20 mouse cellular contexts compared by ENCODE assay signal in the genomic region with DNA sequence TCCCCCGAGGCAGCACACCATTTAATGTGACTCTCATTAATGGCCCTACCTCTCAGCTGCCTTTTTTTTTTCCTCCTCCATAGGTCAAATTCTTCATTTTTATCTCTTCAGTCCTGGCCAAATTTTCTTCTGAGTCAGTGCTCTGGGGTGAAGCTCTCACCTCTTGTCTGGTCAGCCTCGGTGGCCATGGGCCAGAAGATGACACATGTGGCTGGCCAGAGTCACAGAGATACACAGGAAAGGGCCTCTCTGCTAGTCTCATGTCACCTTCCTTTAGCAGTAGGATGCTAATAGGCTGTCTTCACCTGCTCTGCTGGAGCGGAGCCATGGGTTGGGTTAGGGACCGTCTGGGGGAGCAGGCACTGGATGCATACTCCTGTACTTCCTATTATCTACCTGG. TPM values are rescaled to one million over a fixed set of nuclear protein-coding genes. Genes with fewer than 3 reads are reported as not detected.
"Had no signal": no experiment of that assay in that cellular context is flagged by ENCODE, and none has a peak within 500 bp of the region (broad histone marks: within the 10 kb centered on the region; RNA-seq: fewer than 3 reads in every experiment).

No protein-coding gene starts in this region.

- H3K36me3 ChIP-seq: limb, embryonic 10.5 days; liver, embryonic 15.5 days; neural tube, embryonic 12.5 days had no signal

- H3K4me3 ChIP-seq: left cerebral cortex, adult 2 months; limb, embryonic 10.5 days; liver, embryonic 15.5 days; midbrain, embryonic 15.5 days; neural tube, embryonic 12.5 days had no signal

- H3K9me3 ChIP-seq: limb, embryonic 10.5 days; liver, embryonic 15.5 days; midbrain, embryonic 15.5 days; neural tube, embryonic 12.5 days had no signal

- ATAC-seq: lung, postnatal 0 days; midbrain, embryonic 15.5 days had no signal

- H3K4me1 ChIP-seq: limb, embryonic 10.5 days; liver, embryonic 15.5 days had no signal

- H3K27ac ChIP-seq: left cerebral cortex, adult 2 months; limb, embryonic 10.5 days; liver, embryonic 15.5 days; macrophage; midbrain, embryonic 15.5 days; neural tube, embryonic 12.5 days had no signal

- H3K9ac ChIP-seq: liver, embryonic 15.5 days; midbrain, embryonic 15.5 days; neural tube, embryonic 12.5 days had no signal

- DNase-seq: kidney, postnatal 14 days; lung, adult 2 months; right cerebral cortex, postnatal 4 days; spleen, adult 18-20 months; thymus, adult 18-20 months; thymus, postnatal 14 days had no signal

- H3K27me3 ChIP-seq: liver, embryonic 15.5 days; midbrain, embryonic 15.5 days; neural tube, embryonic 12.5 days had no signal

- H3K4me2 ChIP-seq: liver, embryonic 11.5 days; liver, embryonic 15.5 days; midbrain, embryonic 15.5 days; neural tube, embryonic 12.5 days had no signal

RNA-seq across cellular contexts. Expression of a gene that starts 54.3 kb away (rescaled TPM):
- total RNA-seq: left cerebral cortex, adult 2 months; monocyte, adult 5-6 weeks; neutrophil, adult 5-6 weeks had no signal
- polyA plus RNA-seq: kidney, embryonic 14.5 days; large intestine, adult 2 months; limb, embryonic 10.5 days; limb, embryonic 14.5 days; liver, embryonic 11.5 days; liver, embryonic 15.5 days; macrophage; neural tube, embryonic 12.5 days; stomach, embryonic 14.5 days had no signal
